Mouse (Mus musculus): ENCODE measurements around the gene Ror1. TPM values are rescaled to one million over a fixed set of nuclear protein-coding genes. Genes with fewer than 3 reads are reported as not detected.

The Ror1 gene
- polyA plus RNA-seq, 1 experiment from 2014 or later = 0.29 TPM

DNA sequence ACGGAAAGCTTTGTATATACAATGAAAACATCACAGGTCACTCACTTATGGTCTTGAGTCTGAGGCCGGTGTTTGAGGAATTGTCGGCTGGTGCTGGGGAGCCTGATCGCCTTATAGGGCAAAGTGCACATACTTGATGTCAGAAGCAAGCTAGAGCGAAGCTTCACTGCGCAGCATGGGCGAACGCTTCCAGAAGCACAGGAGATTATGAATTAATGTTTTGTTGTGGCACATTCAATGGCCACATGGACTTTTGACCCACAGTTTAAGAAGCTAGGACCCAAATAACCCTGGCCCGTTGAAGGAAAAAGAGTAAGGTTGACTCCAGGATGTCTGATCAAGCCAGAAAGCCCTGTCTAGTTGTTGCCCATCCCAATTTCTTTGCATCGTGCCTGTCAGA lies 138.2 kb downstream of the Ror1 start:
- H3K4me1 ChIP-seq (replicated peaks) = no peaks in the 10 kb centered on the region
- no peaks in the 10 kb centered on the region for H3K27me3 ChIP-seq
- no peak overlapping the region for H3K4me3 ChIP-seq (replicated peaks)
- no peaks in the 10 kb centered on the region for H3K9me3 ChIP-seq (replicated peaks)
- H3K9ac ChIP-seq = no peak overlapping the region
- ATAC-seq (ENCODE audit: insufficient read depth) = no peak
- no peak overlapping the region for H3K27ac ChIP-seq (replicated peaks)
- no peak overlapping the region for H3K4me2 ChIP-seq
- 78% methylated on average over 10 of the region's 10 CpGs for WGBS (ENCODE audit: insufficient replicate concordance)
- H3K36me3 ChIP-seq (replicated peaks) = no peaks in the 10 kb centered on the region

DNA sequence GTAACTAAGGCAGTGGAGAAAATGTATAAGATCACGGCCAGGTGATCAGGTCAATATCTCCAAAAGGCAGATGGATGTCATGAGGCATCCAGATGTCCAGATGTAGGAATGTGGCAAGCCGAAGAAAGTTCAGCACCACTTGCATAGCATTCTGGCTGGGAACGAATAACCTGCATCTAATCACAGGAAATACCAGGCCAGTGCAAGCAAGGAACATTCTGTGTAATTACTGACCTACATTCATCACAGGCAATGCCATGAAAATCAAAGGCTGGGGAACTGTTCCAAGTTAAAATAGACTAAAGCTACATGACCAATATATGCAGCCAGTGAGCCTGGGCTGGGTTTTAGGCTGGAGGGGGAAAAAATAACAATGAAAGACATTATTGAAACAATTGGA lies 140.7 kb downstream of the Ror1 start:
- Histone ChIP-seq H3K27me3 (no peaks in the 10 kb centered on the region), H3K36me3 (replicated peaks) (no peaks in the 10 kb centered on the region), H3K9ac (no peak overlapping the region), H3K4me1 (replicated peaks) (no peaks in the 10 kb centered on the region), H3K4me3 (replicated peaks) (no peak overlapping the region), H3K4me2 (no peak overlapping the region), H3K9me3 (replicated peaks) (no peaks in the 10 kb centered on the region), H3K27ac (replicated peaks) (no peak overlapping the region)
- ATAC-seq (ENCODE audit: insufficient read depth) = no peak
- WGBS (ENCODE audit: insufficient replicate concordance) = 55% methylated on average over 3 of the region's 3 CpGs

DNA sequence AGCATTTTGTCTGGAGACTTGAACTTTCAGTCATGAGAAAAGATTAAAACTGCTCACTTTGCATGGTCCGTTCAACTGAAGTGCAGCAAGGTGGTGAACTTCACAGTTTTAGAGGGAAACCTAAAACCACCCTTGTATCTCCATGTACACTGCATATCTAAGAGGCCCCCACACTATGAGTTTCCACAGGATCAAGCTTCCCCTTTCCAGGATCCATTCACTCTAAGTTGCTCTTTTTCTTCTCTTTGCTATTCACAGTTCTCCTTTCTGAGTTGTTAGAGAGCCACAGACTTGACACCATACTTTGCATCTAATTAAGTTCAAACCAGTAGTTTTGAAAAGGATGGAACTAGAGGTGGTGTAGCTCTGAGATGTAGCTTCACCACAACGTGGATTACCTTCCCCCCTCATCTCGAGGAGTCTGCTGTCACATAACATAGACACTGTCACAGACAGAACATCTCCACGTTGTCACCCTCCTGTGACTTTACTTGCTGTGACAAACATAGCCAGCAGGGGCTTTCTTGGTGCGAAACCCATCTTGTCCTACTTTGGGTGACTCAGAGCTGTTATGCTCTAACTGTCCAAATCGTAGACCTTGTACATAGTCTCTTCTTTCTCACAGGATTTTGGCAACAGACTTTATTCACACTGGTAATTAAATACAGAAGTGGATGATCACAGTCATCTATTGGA lies 146.6 kb downstream of the Ror1 start:
- 41% methylated on average over 6 of the region's 6 CpGs for WGBS (ENCODE audit: insufficient replicate concordance)
- Histone ChIP-seq H3K4me1 (replicated peaks) (no peaks in the 10 kb centered on the region), H3K9me3 (replicated peaks) (no peaks in the 10 kb centered on the region), H3K27ac (replicated peaks) (no peak overlapping the region), H3K4me2 (no peak overlapping the region), H3K36me3 (replicated peaks) (no peaks in the 10 kb centered on the region), H3K27me3 (no peaks in the 10 kb centered on the region), H3K9ac (no peak overlapping the region), H3K4me3 (replicated peaks) (no peak overlapping the region)
- no peak for ATAC-seq (ENCODE audit: insufficient read depth)

DNA sequence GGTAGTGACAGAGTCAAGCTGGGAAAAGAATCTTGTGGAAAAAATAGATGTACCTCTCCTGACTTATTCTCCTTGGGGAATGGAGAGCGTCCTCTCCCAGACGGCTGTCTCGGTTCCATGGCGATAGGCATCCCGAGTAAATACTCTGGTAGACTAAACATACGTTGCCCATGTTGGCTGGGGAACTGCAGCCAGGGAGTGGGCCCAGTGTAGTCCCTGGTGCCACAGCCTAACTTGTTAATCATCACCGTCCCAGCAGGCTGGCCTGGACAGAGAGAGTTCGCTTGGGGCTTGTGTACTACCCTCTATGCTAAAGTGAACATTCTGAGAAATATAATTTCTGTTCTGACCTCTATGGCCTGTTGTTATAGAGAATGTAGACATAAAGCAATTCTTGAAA lies 148.7 kb downstream of the Ror1 start:
- Histone ChIP-seq H3K27ac (replicated peaks) (no peak overlapping the region), H3K36me3 (replicated peaks) (no peaks in the 10 kb centered on the region), H3K9me3 (replicated peaks) (no peaks in the 10 kb centered on the region), H3K9ac (no peak overlapping the region), H3K4me3 (replicated peaks) (no peak overlapping the region), H3K4me2 (no peak overlapping the region), H3K4me1 (replicated peaks) (no peaks in the 10 kb centered on the region), H3K27me3 (no peaks in the 10 kb centered on the region)
- no peak for ATAC-seq (ENCODE audit: insufficient read depth)
- 67% methylated on average over 8 of the region's 8 CpGs for WGBS (ENCODE audit: insufficient replicate concordance)

DNA sequence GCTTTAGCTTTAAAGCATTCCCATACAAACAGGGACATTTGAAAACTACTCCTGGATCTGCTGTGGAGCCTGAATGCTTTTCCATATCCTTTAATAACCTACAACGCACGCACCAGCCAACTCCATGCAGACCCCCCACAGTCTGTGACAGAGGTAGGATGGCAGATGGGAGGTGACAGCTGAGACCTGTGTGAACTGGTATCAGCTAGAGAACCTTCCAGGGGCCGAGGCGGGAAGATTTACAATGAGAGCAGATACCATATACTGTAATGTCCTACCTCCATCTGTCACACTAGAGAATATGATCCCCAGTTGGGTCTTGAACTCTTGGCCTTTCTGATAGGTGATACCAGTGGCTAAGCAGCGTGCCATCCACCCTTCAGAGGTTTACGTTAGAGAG lies 149.1 kb downstream of the Ror1 start:
- 66% methylated on average over 6 of the region's 6 CpGs for WGBS (ENCODE audit: insufficient replicate concordance)
- Histone ChIP-seq H3K9ac (no peak overlapping the region), H3K4me3 (replicated peaks) (no peak overlapping the region), H3K27me3 (no peaks in the 10 kb centered on the region), H3K9me3 (replicated peaks) (no peaks in the 10 kb centered on the region), H3K4me1 (replicated peaks) (no peaks in the 10 kb centered on the region), H3K27ac (replicated peaks) (no peak overlapping the region), H3K4me2 (no peak overlapping the region), H3K36me3 (replicated peaks) (no peaks in the 10 kb centered on the region)
- no peak for ATAC-seq (ENCODE audit: insufficient read depth)

DNA sequence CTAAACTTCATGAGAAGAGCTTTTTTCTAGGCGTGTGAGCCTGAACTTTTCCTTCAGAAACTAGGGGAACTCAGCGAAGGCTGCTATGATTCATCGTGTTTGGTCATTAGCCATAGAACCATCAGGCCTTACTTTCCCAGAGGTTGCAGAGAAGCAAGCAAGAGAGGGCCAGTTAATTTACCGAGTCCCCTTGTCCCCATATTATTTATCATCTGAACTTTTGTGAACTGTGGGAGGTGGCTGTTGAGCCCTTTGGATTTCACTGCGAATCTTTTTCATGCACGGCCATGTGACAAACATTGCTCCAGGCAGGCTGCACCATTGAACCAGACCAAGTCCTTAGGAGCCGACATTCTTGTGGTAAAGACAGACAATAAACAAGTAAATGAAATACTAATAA lies 152.2 kb downstream of the Ror1 start:
- H3K27ac ChIP-seq (replicated peaks) = no peak overlapping the region
- H3K9ac ChIP-seq = no peak overlapping the region
- H3K36me3 ChIP-seq (replicated peaks) = no peaks in the 10 kb centered on the region
- H3K4me1 ChIP-seq (replicated peaks) = no peaks in the 10 kb centered on the region
- no peaks in the 10 kb centered on the region for H3K27me3 ChIP-seq
- ATAC-seq (ENCODE audit: insufficient read depth) = no peak
- no peak overlapping the region for H3K4me3 ChIP-seq (replicated peaks)
- no peak overlapping the region for H3K4me2 ChIP-seq
- 55% methylated on average over 7 of the region's 7 CpGs for WGBS (ENCODE audit: insufficient replicate concordance)
- no peaks in the 10 kb centered on the region for H3K9me3 ChIP-seq (replicated peaks)

DNA sequence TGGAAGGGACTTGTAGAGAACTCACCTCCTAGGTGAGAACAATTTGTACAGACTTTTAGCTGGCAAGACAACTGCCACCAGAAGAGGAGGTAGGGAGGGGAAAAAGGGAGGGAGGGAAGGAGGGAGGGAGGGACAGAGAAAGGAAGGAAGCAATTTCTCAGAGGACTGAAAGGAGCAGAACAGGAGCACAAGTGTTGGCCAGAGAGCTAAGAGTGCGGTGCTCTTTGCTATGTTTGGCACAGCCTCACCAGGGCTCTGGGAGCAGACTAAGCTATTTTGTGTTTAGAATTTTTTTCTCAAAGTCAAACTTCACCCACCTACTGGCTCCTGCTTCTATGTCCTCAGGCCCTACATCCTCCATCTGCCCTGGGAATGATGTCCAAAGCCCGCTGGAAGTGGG lies 152.7 kb downstream of the Ror1 start:
- H3K4me2 ChIP-seq = no peak overlapping the region
- no peaks in the 10 kb centered on the region for H3K27me3 ChIP-seq
- WGBS (ENCODE audit: insufficient replicate concordance) = 63% methylated on average over 2 of the region's 2 CpGs
- no peaks in the 10 kb centered on the region for H3K4me1 ChIP-seq (replicated peaks)
- H3K4me3 ChIP-seq (replicated peaks) = no peak overlapping the region
- H3K36me3 ChIP-seq (replicated peaks) = no peaks in the 10 kb centered on the region
- H3K9me3 ChIP-seq (replicated peaks) = no peaks in the 10 kb centered on the region
- no peak overlapping the region for H3K9ac ChIP-seq
- no peak for ATAC-seq (ENCODE audit: insufficient read depth)
- H3K27ac ChIP-seq (replicated peaks) = no peak overlapping the region

DNA sequence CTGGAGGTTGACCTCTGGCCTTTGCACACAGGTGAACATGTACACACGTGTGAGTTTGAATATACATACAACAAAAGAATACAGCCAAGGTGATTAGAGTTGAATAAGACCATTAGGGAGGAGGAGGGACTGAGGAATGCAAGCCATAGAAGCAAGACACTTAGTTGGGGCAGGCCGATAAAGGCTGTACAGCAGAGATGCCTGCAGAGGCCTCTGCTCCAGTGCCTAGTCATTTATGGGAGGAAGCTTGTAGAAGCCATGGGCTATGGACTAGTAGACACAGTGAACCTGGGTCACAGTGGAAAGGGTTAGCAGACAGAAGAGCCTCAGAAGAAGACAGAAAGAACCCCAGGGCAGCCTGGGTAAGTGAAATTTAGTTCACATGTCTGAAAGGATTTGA lies 155.7 kb downstream of the Ror1 start:
- 42% methylated on average over 2 of the region's 2 CpGs for WGBS (ENCODE audit: insufficient replicate concordance)
- no peaks in the 10 kb centered on the region for H3K27me3 ChIP-seq
- ATAC-seq (ENCODE audit: insufficient read depth) = no peak

DNA sequence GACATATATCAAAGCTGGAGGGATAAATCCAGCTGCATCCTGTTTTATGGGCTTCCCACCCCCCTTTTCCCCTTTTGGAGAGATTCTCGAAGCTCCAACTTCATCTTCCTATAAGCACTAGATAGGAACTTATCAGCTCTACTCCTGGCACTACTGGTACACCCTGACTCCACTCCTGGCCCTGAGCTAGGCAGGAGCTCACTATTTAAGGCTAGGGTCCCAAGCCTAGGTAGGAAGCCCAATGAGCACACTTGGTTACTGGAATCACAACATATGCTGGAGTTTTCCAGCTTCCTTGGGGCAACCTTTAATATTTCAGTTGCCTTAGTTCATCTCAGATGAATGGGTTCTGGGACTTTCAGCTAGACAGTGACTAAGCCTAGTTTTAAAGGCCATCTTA lies 156.5 kb downstream of the Ror1 start:
- no peak overlapping the region for H3K27ac ChIP-seq (replicated peaks)
- ATAC-seq (ENCODE audit: insufficient read depth) = no peak
- H3K36me3 ChIP-seq (replicated peaks) = no peaks in the 10 kb centered on the region
- H3K9me3 ChIP-seq (replicated peaks) = no peaks in the 10 kb centered on the region
- no peaks in the 10 kb centered on the region for H3K27me3 ChIP-seq
- no peak overlapping the region for H3K9ac ChIP-seq
- H3K4me2 ChIP-seq = no peak overlapping the region
- no peaks in the 10 kb centered on the region for H3K4me1 ChIP-seq (replicated peaks)
- 19% methylated on average over 1 of the region's 1 CpGs for WGBS (ENCODE audit: insufficient replicate concordance)
- no peak overlapping the region for H3K4me3 ChIP-seq (replicated peaks)

More for the DNA sequence above, 155.7 kb downstream of the Ror1 start:
- no peak overlapping the region for H3K9ac ChIP-seq
- H3K36me3 ChIP-seq (replicated peaks) = no peaks in the 10 kb centered on the region
- H3K4me3 ChIP-seq (replicated peaks) = no peak overlapping the region
- H3K27ac ChIP-seq (replicated peaks) = no peak overlapping the region
- H3K4me1 ChIP-seq (replicated peaks) = no peaks in the 10 kb centered on the region
- no peaks in the 10 kb centered on the region for H3K9me3 ChIP-seq (replicated peaks)
- no peak overlapping the region for H3K4me2 ChIP-seq

DNA sequence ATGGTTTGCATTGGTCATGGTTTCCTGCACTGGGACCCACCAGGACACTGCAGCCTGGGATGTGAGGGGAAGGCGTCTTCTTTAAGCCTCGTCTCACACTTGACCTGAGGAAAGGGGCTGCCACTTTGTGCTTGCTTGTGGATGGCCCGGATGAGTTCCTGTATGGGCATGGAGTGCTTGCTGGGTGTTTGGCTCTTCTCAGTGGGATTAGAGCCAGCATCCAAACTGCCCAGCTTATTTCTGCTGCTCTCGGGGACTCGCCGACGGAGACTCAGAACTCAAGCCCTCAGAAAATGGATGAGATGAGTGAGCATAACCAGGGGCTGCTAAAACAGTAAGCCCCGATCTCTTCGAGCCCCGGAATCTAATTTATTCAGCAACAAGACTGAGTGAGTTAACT lies 157.1 kb downstream of the Ror1 start:
- WGBS (ENCODE audit: insufficient replicate concordance) = 71% methylated on average over 10 of the region's 10 CpGs
- Histone ChIP-seq H3K9me3 (replicated peaks) (no peaks in the 10 kb centered on the region), H3K4me3 (replicated peaks) (no peak overlapping the region), H3K9ac (no peak overlapping the region), H3K27ac (replicated peaks) (no peak overlapping the region), H3K27me3 (no peaks in the 10 kb centered on the region), H3K36me3 (replicated peaks) (no peaks in the 10 kb centered on the region), H3K4me2 (no peak overlapping the region), H3K4me1 (replicated peaks) (no peaks in the 10 kb centered on the region)
- ATAC-seq (ENCODE audit: insufficient read depth) = no peak

DNA sequence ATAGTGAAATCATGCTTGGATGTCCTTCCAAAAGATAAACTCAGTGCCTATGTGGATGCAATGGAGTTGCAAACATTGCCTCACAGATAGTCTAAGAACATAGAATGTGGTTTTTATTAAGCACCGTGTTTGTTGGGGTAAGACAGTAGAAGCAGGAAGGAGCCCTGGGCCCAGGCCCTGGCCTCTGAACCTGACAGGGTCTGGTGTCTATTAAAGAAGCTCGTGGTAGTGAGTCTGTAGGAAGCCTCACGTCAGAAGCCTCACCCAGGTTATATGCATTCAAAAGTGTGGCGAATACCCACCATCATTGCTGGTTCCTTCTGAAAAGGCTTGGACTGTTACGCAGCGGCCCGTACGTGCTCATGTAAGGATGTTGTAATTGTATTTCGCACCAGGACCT lies 157.8 kb downstream of the Ror1 start:
- no peaks in the 10 kb centered on the region for H3K27me3 ChIP-seq
- no peak overlapping the region for H3K4me2 ChIP-seq
- H3K4me1 ChIP-seq (replicated peaks) = no peaks in the 10 kb centered on the region
- H3K4me3 ChIP-seq (replicated peaks) = no peak overlapping the region
- H3K9ac ChIP-seq = no peak overlapping the region
- WGBS (ENCODE audit: insufficient replicate concordance) = 71% methylated on average over 9 of the region's 9 CpGs
- H3K27ac ChIP-seq (replicated peaks) = no peak overlapping the region
- H3K36me3 ChIP-seq (replicated peaks) = no peaks in the 10 kb centered on the region
- ATAC-seq (ENCODE audit: insufficient read depth) = no peak
- H3K9me3 ChIP-seq (replicated peaks) = no peaks in the 10 kb centered on the region

DNA sequence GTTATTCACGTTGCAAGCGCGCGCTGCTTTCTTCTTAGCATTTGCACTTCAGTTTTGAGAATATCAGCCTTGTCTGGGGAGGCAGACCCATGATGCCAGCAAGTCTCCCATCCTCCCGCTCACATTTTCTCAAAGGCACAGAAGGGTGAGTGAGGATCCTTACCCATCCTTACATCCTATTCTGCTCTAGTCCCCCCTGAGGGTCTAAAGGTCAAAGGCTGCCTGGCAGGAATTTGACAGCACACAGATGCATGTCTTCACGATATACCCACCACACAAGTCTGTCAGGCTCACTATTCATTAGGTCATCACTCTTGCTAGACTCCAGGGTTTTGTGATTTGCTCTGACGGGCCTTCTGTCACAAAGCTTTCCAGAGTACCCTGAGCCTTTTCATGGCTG lies 158.2 kb downstream of the Ror1 start:
- Histone ChIP-seq H3K27ac (replicated peaks) (no peak overlapping the region), H3K4me3 (replicated peaks) (no peak overlapping the region), H3K36me3 (replicated peaks) (no peaks in the 10 kb centered on the region), H3K4me2 (no peak overlapping the region), H3K9me3 (replicated peaks) (no peaks in the 10 kb centered on the region), H3K9ac (no peak overlapping the region), H3K4me1 (replicated peaks) (no peaks in the 10 kb centered on the region), H3K27me3 (no peaks in the 10 kb centered on the region)
- ATAC-seq (ENCODE audit: insufficient read depth) = no peak
- WGBS (ENCODE audit: insufficient replicate concordance) = 73% methylated on average over 7 of the region's 7 CpGs

Data from liver, embryonic 15.5 days (tissue).